Mouse (Mus musculus): Measurements from ENCODE around the gene Cnot11. TPM values are rescaled to one million over a fixed set of nuclear protein-coding genes. Genes with fewer than 3 reads are reported as not detected.

Gene Cnot11
- total and polyA plus RNA-seq, 2 experiments from 2014 or later: 11.7 to 14.7 TPM

GRCm38 (mm10) chr1:39526371-39527167, 8.2 kb upstream of the Cnot11 start:
- Histone ChIP-seq H3K4me2 (ENCODE audit: low read depth, low read length) (no peak overlapping the region), H3K9me3 (replicated peaks; ENCODE audit: control insufficient read depth, low read length) (no peaks in the 10 kb centered on the region), H3K27ac (ENCODE audit: low read depth) (no peak overlapping the region), H3K4me1 (ENCODE audit: control insufficient read depth, insufficient read depth) (peaks cover 3% of the 10 kb centered on the region; the same call in 1 of the 2 replicates), H3K4me3 (ENCODE audit: low read depth, low read length) (no peak overlapping the region), H3K36me3 (replicated peaks; ENCODE audit: control insufficient read depth, insufficient read depth, low read length) (no peaks in the 10 kb centered on the region), H3K9ac (replicated peaks; ENCODE audit: low read depth, low read length) (no peak overlapping the region), H3K27me3 (ENCODE audit: control insufficient read depth, insufficient read depth, low read length) (no peaks in the 10 kb centered on the region)
- TF ChIP-seq EP300 (IDR thresholded peaks at IDR 0.05; ENCODE audit: low read depth) (no peak), CTCF (IDR thresholded peaks at IDR 0.05; ENCODE audit: low read depth) (no peak)
- DNase-seq (ENCODE audit: low spot score): no peak
- 59% methylated on average over 9 of the region's 9 CpGs for WGBS
- peak; percentile 53; the same call in 1 of the 2 replicates for ATAC-seq (ENCODE audit: insufficient read depth, low read depth)

- peaks cover 3% of the 10 kb centered on the region; the same call in 1 of the 2 replicates for H3K4me1 ChIP-seq (ENCODE audit: control insufficient read depth, insufficient read depth)
- TF ChIP-seq EP300 (IDR thresholded peaks at IDR 0.05; ENCODE audit: low read depth) (no peak), CTCF (IDR thresholded peaks at IDR 0.05; ENCODE audit: low read depth) (peak; percentile 76)
- H3K9ac ChIP-seq (replicated peaks; ENCODE audit: low read depth, low read length): no peak overlapping the region
- H3K9me3 ChIP-seq (replicated peaks; ENCODE audit: control insufficient read depth, low read length): no peaks in the 10 kb centered on the region
- no peaks in the 10 kb centered on the region for H3K36me3 ChIP-seq (replicated peaks; ENCODE audit: control insufficient read depth, insufficient read depth, low read length)
- no peaks in the 10 kb centered on the region for H3K27me3 ChIP-seq (ENCODE audit: control insufficient read depth, insufficient read depth, low read length)
- H3K4me2 ChIP-seq (ENCODE audit: low read depth, low read length): no peak overlapping the region
- WGBS: 10% methylated on average over 7 of the region's 7 CpGs
- ATAC-seq (ENCODE audit: insufficient read depth, low read depth) (peak; percentile 49), DNase-seq (ENCODE audit: low spot score) (peak; percentile 75)
- H3K4me3 ChIP-seq (ENCODE audit: low read depth, low read length): no peak overlapping the region
- no peak overlapping the region for H3K27ac ChIP-seq (ENCODE audit: low read depth)
Observed at GRCm38 (mm10) chr1:39527432-39527831, 7.4 kb upstream of the Cnot11 start.

GRCm38 (mm10) chr1:39528319-39528718, 6.5 kb upstream of the Cnot11 start:
- H3K27ac ChIP-seq (ENCODE audit: low read depth): no peak overlapping the region
- no peak for DNase-seq (ENCODE audit: low spot score)
- no peak overlapping the region for H3K4me2 ChIP-seq (ENCODE audit: low read depth, low read length)
- WGBS: 71% methylated on average over 6 of the region's 6 CpGs
- TF ChIP-seq CTCF (IDR thresholded peaks at IDR 0.05; ENCODE audit: low read depth) (no peak), EP300 (IDR thresholded peaks at IDR 0.05; ENCODE audit: low read depth) (no peak)
- no peaks in the 10 kb centered on the region for H3K36me3 ChIP-seq (replicated peaks; ENCODE audit: control insufficient read depth, insufficient read depth, low read length)
- ATAC-seq (ENCODE audit: insufficient read depth, low read depth): no peak
- H3K27me3 ChIP-seq (ENCODE audit: control insufficient read depth, insufficient read depth, low read length): no peaks in the 10 kb centered on the region
- H3K4me1 ChIP-seq (ENCODE audit: control insufficient read depth, insufficient read depth): peaks cover 3% of the 10 kb centered on the region; the same call in 1 of the 2 replicates
- no peak overlapping the region for H3K4me3 ChIP-seq (ENCODE audit: low read depth, low read length)
- no peak overlapping the region for H3K9ac ChIP-seq (replicated peaks; ENCODE audit: low read depth, low read length)
- H3K9me3 ChIP-seq (replicated peaks; ENCODE audit: control insufficient read depth, low read length): no peaks in the 10 kb centered on the region

- Histone ChIP-seq H3K4me3 (ENCODE audit: low read depth, low read length) (no peak overlapping the region), H3K27me3 (ENCODE audit: control insufficient read depth, insufficient read depth, low read length) (no peaks in the 10 kb centered on the region), H3K4me1 (ENCODE audit: control insufficient read depth, insufficient read depth) (peaks cover 3% of the 10 kb centered on the region; the same call in 1 of the 2 replicates), H3K36me3 (replicated peaks; ENCODE audit: control insufficient read depth, insufficient read depth, low read length) (no peaks in the 10 kb centered on the region), H3K9me3 (replicated peaks; ENCODE audit: control insufficient read depth, low read length) (no peaks in the 10 kb centered on the region), H3K9ac (replicated peaks; ENCODE audit: low read depth, low read length) (no peak overlapping the region), H3K27ac (ENCODE audit: low read depth) (no peak overlapping the region), H3K4me2 (ENCODE audit: low read depth, low read length) (no peak overlapping the region)
- ATAC-seq (ENCODE audit: insufficient read depth, low read depth) (peak; percentile 25; the same call in 1 of the 2 replicates), DNase-seq (ENCODE audit: low spot score) (peak; percentile 74)
- TF ChIP-seq CTCF (IDR thresholded peaks at IDR 0.05; ENCODE audit: low read depth): peak; percentile 88
- TF ChIP-seq EP300 (IDR thresholded peaks at IDR 0.05; ENCODE audit: low read depth): no peak
- 32% methylated on average over 13 of the region's 13 CpGs for WGBS
Observed at GRCm38 (mm10) chr1:39530258-39530943, 4.4 kb upstream of the Cnot11 start.

- WGBS: 67% methylated on average over 4 of the region's 4 CpGs
- H3K36me3 ChIP-seq (replicated peaks; ENCODE audit: control insufficient read depth, insufficient read depth, low read length): no peaks in the 10 kb centered on the region
- no peak overlapping the region for H3K4me2 ChIP-seq (ENCODE audit: low read depth, low read length)
- H3K9ac ChIP-seq (replicated peaks; ENCODE audit: low read depth, low read length): no peak overlapping the region
- H3K4me3 ChIP-seq (ENCODE audit: low read depth, low read length): no peak overlapping the region
- H3K27me3 ChIP-seq (ENCODE audit: control insufficient read depth, insufficient read depth, low read length): no peaks in the 10 kb centered on the region
- H3K4me1 ChIP-seq (ENCODE audit: control insufficient read depth, insufficient read depth): peaks cover 3% of the 10 kb centered on the region; the same call in 1 of the 2 replicates
- H3K9me3 ChIP-seq (replicated peaks; ENCODE audit: control insufficient read depth, low read length): no peaks in the 10 kb centered on the region
- no peak for DNase-seq (ENCODE audit: low spot score)
- no peak for ATAC-seq (ENCODE audit: insufficient read depth, low read depth)
- no peak overlapping the region for H3K27ac ChIP-seq (ENCODE audit: low read depth)
- TF ChIP-seq EP300 (IDR thresholded peaks at IDR 0.05; ENCODE audit: low read depth) (no peak), CTCF (IDR thresholded peaks at IDR 0.05; ENCODE audit: low read depth) (no peak)
Observed at GRCm38 (mm10) chr1:39531036-39531435, 3.8 kb upstream of the Cnot11 start.

All from heart, postnatal 0 days (tissue).